Mouse (Mus musculus): Measurements from ENCODE around the gene Col28a1. TPM values are rescaled to one million over a fixed set of nuclear protein-coding genes. Genes with fewer than 3 reads are reported as not detected.

Col28a1 gene
- under 1 TPM; 0.72 to 0.92 TPM for total RNA-seq (2021)

GRCm38 (mm10) chr6:8192517-8192916, at the start of gene Col28a1:
Gene Col28a1, minus strand, starts transcription at chr6:8192617.
- intact Hi-C loops (cut with DNase I), result no loop called here
- DNase-seq, result no peak

GRCm38 (mm10) chr6:8228596-8228995, 36.2 kb upstream of the Col28a1 start:
- intact Hi-C loops (cut with DNase I), result no loop called here

GRCm38 (mm10) chr6:8227035-8227434, 34.6 kb upstream of the Col28a1 start:
- intact Hi-C loops (cut with DNase I), result no loop called here
- DNase-seq, result no peak

More at GRCm38 (mm10) chr6:8228596-8228995, 36.2 kb upstream of the Col28a1 start:
- no peak for DNase-seq

GRCm38 (mm10) chr6:8210661-8211060, 18.2 kb upstream of the Col28a1 start:
- no peak for DNase-seq
- intact Hi-C loops (cut with DNase I), result loop anchor here (5.0 kb wide), 1 partner anchor 142 kb away; no protein-coding TSS in a partner anchor

- intact Hi-C loops (cut with DNase I), result loop anchor here (2.0 to 5.0 kb wide), 3 partner anchors 49 to 297 kb away; partner anchors contain the start of genes Glcci1, Gm45062, Rpa3 and Umad1
- no peak for DNase-seq
These were observed 17.4 kb upstream of the Col28a1 start for GRCm38 (mm10) chr6:8209866-8210186.

GRCm38 (mm10) chr6:8209047-8209865, 16.8 kb upstream of the Col28a1 start, which contains the start of gene Mios:
Gene Mios, plus strand, starts transcription at chr6:8209222.
- peak; percentile 86 to 91 for DNase-seq
- intact Hi-C loops (cut with DNase I), result loop anchor here (2.0 to 5.0 kb wide), 2 partner anchors 50 to 298 kb away; partner anchors contain the start of genes Glcci1, Gm45062, Rpa3 and Umad1

GRCm38 (mm10) chr6:8189917-8190316, 2.5 kb downstream of the Col28a1 start:
- no peak for DNase-seq
- intact Hi-C loops (cut with DNase I), result loop anchor here (1.0 to 10.0 kb wide), 3 partner anchors 124 to 457 kb away; partner anchors contain the start of gene C1galt1

GRCm38 (mm10) chr6:8188599-8189233, 3.7 kb downstream of the Col28a1 start:
- intact Hi-C loops (cut with DNase I), result loop anchor here (1.0 to 10.0 kb wide), 3 partner anchors 122 to 455 kb away; partner anchors contain the start of gene C1galt1
- DNase-seq, result no peak

GRCm38 (mm10) chr6:8178397-8178941, 13.9 kb downstream of the Col28a1 start:
- peak; percentile 11 to 26 for DNase-seq
- intact Hi-C loops (cut with DNase I), result loop anchor here (2.0 kb wide), 1 partner anchor 84 kb away; no protein-coding TSS in a partner anchor

GRCm38 (mm10) chr6:8176116-8176515, 16.3 kb downstream of the Col28a1 start:
- DNase-seq, result no peak
- intact Hi-C loops (cut with DNase I), result no loop called here

- intact Hi-C loops (cut with DNase I), result no loop called here
- no peak for DNase-seq
These were observed 17.1 kb downstream of the Col28a1 start for GRCm38 (mm10) chr6:8175346-8175745.

- DNase-seq, result no peak
- intact Hi-C loops (cut with DNase I), result no loop called here
These were observed 18.4 kb downstream of the Col28a1 start for GRCm38 (mm10) chr6:8174062-8174461.

- DNase-seq, result no peak
- intact Hi-C loops (cut with DNase I), result no loop called here
These were observed 20.3 kb downstream of the Col28a1 start for GRCm38 (mm10) chr6:8172101-8172500.

- intact Hi-C loops (cut with DNase I), result no loop called here
- no peak for DNase-seq
These were observed 27.7 kb downstream of the Col28a1 start for GRCm38 (mm10) chr6:8164741-8165140.

GRCm38 (mm10) chr6:8160001-8160400, 32.4 kb downstream of the Col28a1 start:
- intact Hi-C loops (cut with DNase I), result no loop called here
- DNase-seq, result no peak

- intact Hi-C loops (cut with DNase I), result no loop called here
- DNase-seq, result no peak
These were observed 35.3 kb downstream of the Col28a1 start for GRCm38 (mm10) chr6:8157121-8157520.

- no peak for DNase-seq
- intact Hi-C loops (cut with DNase I), result no loop called here
These were observed 39.7 kb downstream of the Col28a1 start for GRCm38 (mm10) chr6:8152551-8153361.

- DNase-seq, result no peak
- intact Hi-C loops (cut with DNase I), result no loop called here
These were observed 43.5 kb downstream of the Col28a1 start for GRCm38 (mm10) chr6:8148916-8149315.

- DNase-seq, result no peak
- intact Hi-C loops (cut with DNase I), result no loop called here
These were observed 50.5 kb downstream of the Col28a1 start for GRCm38 (mm10) chr6:8141881-8142280.

- intact Hi-C loops (cut with DNase I), result no loop called here
- no peak for DNase-seq
These were observed 62.3 kb downstream of the Col28a1 start for GRCm38 (mm10) chr6:8130149-8130548.

Data from heart, postnatal 36 days (tissue).